Mouse (Mus musculus) neural tube, embryonic 12.5 days (tissue): ENCODE results near the gene Rgs7. TPM values are rescaled to one million over a fixed set of nuclear protein-coding genes. Genes with fewer than 3 reads are reported as not detected.

Experiments
- ATAC-seq: fragments of 200-750 bp; cut with Nextera tagmentation; 2 replicates; pipeline ENCODE4 v1.8.0; 2017; ENCODE audit warnings: low read depth, mild to moderate bottlenecking, moderate TSS enrichment, moderate library complexity; ENCODE audit not compliant: low FRiP score
- H3K27ac ChIP-seq: fragments of 300-500 bp; sonication (generic); 2 replicates; pipeline ENCODE4 v1.5.1; 2016
- H3K27me3 ChIP-seq: fragments of 300-500 bp; sonication (generic); replicated peaks from 2 replicates; pipeline ENCODE4 v1.6.1; 2016; ENCODE audit warnings: mild to moderate bottlenecking
- H3K36me3 ChIP-seq: fragments of 300-500 bp; sonication (generic); 2 replicates; pipeline ENCODE4 v1.6.1; 2016; ENCODE audit warnings: mild to moderate bottlenecking
- H3K4me1 ChIP-seq: fragments of 300-500 bp; sonication (generic); 2 replicates; pipeline ENCODE4 v1.6.1; 2016
- H3K4me2 ChIP-seq: fragments of 300-500 bp; sonication (generic); replicated peaks from 2 replicates; pipeline ENCODE4 v1.6.1; 2016; ENCODE audit warnings: mild to moderate bottlenecking
- H3K4me3 ChIP-seq: fragments of 300-500 bp; sonication (generic); 2 replicates; pipeline ENCODE4 v1.5.1; 2016
- H3K9ac ChIP-seq: fragments of 300-500 bp; sonication (generic); 2 replicates; pipeline ENCODE4 v1.6.1; 2016; ENCODE audit warnings: mild to moderate bottlenecking
- H3K9me3 ChIP-seq: fragments of 300-500 bp; sonication (generic); 2 replicates; pipeline ENCODE4 v1.6.1; 2016; ENCODE audit warnings: mild to moderate bottlenecking
- WGBS: fragments of 180-500 bp; shearing (Covaris S2); methylation state at CpG from one replicate; pipeline ENCODE4 v1.1.7; 2016; 5-methylcytosine and 5-hydroxymethylcytosine counted together
- polyA plus RNA-seq: library from polyadenylated mRNA; unstranded; fragments of >200 nt; fragmentation: Nextera tagmentation; extraction: Ambion mirVana; gene quantifications from 2 replicates; pipeline ENCODE4 v1.2.1, GENCODE M21; 2016

Rgs7 gene
- polyA plus RNA-seq, 1 experiment from 2014 or later = 16.9 TPM

DNA sequence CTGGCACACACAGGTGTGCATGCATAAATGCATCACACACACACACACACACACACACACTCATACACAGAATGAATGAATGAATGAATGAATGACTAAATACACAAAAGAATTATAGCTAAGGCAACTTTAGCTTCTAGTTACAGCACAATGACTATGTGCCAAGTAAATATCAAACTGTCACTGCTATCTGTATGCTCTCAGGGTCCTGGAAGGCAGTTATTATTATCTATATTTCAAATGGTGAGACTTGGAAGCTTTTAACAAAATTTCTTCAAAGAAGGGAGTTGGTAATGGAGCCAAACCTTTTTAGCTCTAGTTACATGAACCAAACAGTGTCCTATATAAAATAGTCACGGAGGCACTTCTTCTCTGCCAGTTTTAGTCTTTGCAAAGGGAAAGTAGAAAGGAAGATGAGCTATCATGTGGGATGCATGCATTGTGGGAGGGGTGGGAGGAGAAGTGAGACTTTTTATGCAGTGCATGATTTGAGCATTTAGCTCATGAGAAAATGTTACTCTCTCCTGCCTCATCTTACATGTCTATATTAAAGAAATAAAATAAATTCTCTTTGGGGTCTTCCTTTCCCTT is 383.9 kb downstream of the Rgs7 start:
- H3K4me1 ChIP-seq = no peaks in the 10 kb centered on the region
- H3K4me2 ChIP-seq = no peak overlapping the region
- H3K36me3 ChIP-seq = no peaks in the 10 kb centered on the region
- no peak overlapping the region for H3K4me3 ChIP-seq
- H3K27ac ChIP-seq = no peak overlapping the region
- no peak for ATAC-seq
- H3K9me3 ChIP-seq = no peaks in the 10 kb centered on the region
- 93% methylated on average over 1 of the region's 1 CpGs for WGBS
- H3K27me3 ChIP-seq = no peaks in the 10 kb centered on the region
- no peak overlapping the region for H3K9ac ChIP-seq

GRCm38 (mm10) chr1:175106315-175106714 is 386.0 kb downstream of the Rgs7 start:
- H3K4me3 ChIP-seq = no peak overlapping the region
- no peaks in the 10 kb centered on the region for H3K4me1 ChIP-seq
- H3K9me3 ChIP-seq = no peaks in the 10 kb centered on the region
- no peaks in the 10 kb centered on the region for H3K27me3 ChIP-seq
- H3K36me3 ChIP-seq = no peaks in the 10 kb centered on the region
- H3K4me2 ChIP-seq = no peak overlapping the region
- no peak overlapping the region for H3K27ac ChIP-seq
- WGBS = 43% methylated on average over 1 of the region's 1 CpGs
- no peak overlapping the region for H3K9ac ChIP-seq
- ATAC-seq = no peak

- ATAC-seq = no peak
- no peaks in the 10 kb centered on the region for H3K4me1 ChIP-seq
- 83% methylated on average over 5 of the region's 5 CpGs for WGBS
- no peaks in the 10 kb centered on the region for H3K36me3 ChIP-seq
- no peak overlapping the region for H3K4me2 ChIP-seq
- no peak overlapping the region for H3K9ac ChIP-seq
- no peaks in the 10 kb centered on the region for H3K9me3 ChIP-seq
- no peaks in the 10 kb centered on the region for H3K27me3 ChIP-seq
- H3K4me3 ChIP-seq = no peak overlapping the region
- H3K27ac ChIP-seq = no peak overlapping the region
These were observed 386.9 kb downstream of the Rgs7 start for GRCm38 (mm10) chr1:175105426-175105825.

DNA sequence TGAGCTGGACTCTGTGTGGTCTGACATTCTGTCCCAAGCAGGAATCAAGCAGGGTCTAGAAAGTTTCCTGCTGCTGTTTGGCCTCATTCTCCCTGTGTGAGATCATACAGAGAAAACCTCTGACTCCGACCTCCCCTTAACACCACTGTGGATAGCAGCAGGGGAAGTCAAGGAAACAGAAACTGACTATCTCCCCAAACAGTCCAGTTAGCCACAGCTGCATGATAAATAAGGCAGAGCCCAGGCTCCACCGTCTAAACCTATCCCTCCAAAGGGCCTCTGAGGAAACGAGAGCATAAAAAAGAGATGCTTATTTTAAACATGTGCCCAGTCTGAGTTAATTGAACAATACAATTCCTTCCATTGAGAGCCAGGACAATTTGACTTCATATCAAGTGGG is 395.3 kb downstream of the Rgs7 start:
- no peak overlapping the region for H3K27ac ChIP-seq
- ATAC-seq = no peak
- H3K27me3 ChIP-seq = no peaks in the 10 kb centered on the region
- WGBS = 69% methylated on average over 3 of the region's 3 CpGs
- H3K4me3 ChIP-seq = no peak overlapping the region
- no peaks in the 10 kb centered on the region for H3K36me3 ChIP-seq
- no peak overlapping the region for H3K4me2 ChIP-seq
- H3K9ac ChIP-seq = no peak overlapping the region
- H3K4me1 ChIP-seq = no peaks in the 10 kb centered on the region
- no peaks in the 10 kb centered on the region for H3K9me3 ChIP-seq

- Histone ChIP-seq H3K27me3 (no peaks in the 10 kb centered on the region), H3K4me1 (no peaks in the 10 kb centered on the region), H3K27ac (no peak overlapping the region), H3K4me2 (no peak overlapping the region), H3K9me3 (no peaks in the 10 kb centered on the region), H3K9ac (no peak overlapping the region), H3K36me3 (no peaks in the 10 kb centered on the region), H3K4me3 (no peak overlapping the region)
- 95% methylated on average over 1 of the region's 1 CpGs for WGBS
- ATAC-seq = no peak
These were observed 410.2 kb downstream of the Rgs7 start for GRCm38 (mm10) chr1:175082104-175082503.

DNA sequence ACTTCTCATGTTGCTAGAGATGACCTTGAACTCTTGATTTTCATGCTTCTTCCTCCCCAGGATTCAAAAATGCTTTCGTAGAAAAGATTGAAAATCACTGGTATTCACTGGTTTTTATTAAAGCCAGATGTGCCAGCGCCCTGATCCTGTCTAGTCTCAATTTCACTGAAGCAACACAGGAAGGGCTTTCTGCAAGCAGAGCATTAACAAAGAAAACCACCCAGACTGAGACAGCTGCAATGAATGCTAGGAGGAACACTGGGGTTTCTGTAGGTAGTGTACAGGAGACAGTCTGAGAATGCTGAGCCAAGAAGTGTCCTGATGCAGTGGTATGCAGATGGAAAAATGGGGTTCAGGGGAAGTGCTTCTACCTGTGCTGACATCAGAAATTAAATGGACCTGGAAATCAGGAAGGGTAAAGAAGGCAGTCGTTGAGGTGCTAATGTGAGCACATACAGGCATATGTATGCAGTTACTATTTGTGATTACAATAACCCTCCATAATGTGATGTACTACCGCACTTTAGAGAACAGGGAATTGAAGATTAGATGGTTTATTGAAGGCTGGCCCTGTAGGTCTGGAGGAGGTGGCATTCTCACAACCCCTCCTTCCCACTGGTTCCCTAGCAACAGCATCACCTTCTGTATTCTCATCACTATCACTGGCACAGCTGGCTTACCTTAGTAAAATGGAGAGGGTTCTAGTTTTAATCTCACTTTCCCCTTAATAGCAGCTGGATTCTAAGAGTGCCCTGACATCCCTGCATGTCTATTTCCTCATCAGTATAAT is 412.3 kb downstream of the Rgs7 start:
- H3K36me3 ChIP-seq = no peaks in the 10 kb centered on the region
- ATAC-seq = no peak
- H3K27me3 ChIP-seq = no peaks in the 10 kb centered on the region
- no peaks in the 10 kb centered on the region for H3K9me3 ChIP-seq
- no peak overlapping the region for H3K4me3 ChIP-seq
- 75% methylated on average over 4 of the region's 4 CpGs for WGBS
- no peak overlapping the region for H3K4me2 ChIP-seq
- H3K4me1 ChIP-seq = no peaks in the 10 kb centered on the region
- H3K27ac ChIP-seq = no peak overlapping the region
- no peak overlapping the region for H3K9ac ChIP-seq

DNA sequence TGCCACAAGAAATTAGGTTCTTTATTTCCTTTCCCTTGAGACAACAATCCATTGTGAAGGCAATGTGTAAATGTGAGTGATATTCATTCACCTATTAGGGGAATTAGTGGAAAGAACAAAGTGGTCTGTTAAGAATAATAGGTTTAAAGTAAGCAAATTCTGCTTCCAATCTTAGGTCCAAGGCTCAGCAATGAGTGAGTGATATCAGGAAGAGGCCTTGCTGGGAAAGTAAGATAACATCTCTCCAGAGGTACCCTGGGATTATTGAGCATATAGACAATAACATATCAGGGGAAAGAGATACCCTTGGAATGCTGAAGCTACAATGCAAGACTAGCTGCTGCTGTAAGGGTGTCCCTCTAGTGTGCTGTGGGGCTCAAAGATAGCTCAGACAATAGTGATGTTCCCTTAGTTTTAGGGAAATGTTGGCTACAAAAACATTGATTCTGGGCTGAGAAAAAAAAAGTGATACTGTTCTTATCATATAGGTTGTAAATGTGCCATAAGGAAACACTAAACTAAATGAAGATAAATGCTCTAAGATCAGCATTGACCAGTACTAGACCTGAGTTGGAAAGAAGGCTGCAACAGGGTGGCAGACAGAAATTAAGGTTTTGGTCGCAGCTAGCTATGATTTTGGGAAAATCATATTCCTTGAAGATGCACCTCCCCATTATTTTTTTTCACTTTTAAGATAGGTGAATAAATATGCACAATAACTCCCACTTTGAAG is 418.6 kb downstream of the Rgs7 start:
- no peak for ATAC-seq
- Histone ChIP-seq H3K27ac (no peak overlapping the region), H3K4me1 (no peaks in the 10 kb centered on the region), H3K9me3 (no peaks in the 10 kb centered on the region), H3K36me3 (no peaks in the 10 kb centered on the region), H3K27me3 (no peaks in the 10 kb centered on the region), H3K4me3 (no peak overlapping the region), H3K4me2 (no peak overlapping the region), H3K9ac (no peak overlapping the region)
- 94% methylated on average over 1 of the region's 1 CpGs for whole genome bisulfite sequencing

GRCm38 (mm10) chr1:175069758-175070290 is 422.5 kb downstream of the Rgs7 start:
- Histone ChIP-seq H3K9me3 (no peaks in the 10 kb centered on the region), H3K4me1 (no peaks in the 10 kb centered on the region), H3K27ac (no peak overlapping the region), H3K4me2 (no peak overlapping the region), H3K4me3 (no peak overlapping the region), H3K27me3 (no peaks in the 10 kb centered on the region), H3K9ac (no peak overlapping the region), H3K36me3 (no peaks in the 10 kb centered on the region)
- ATAC-seq = no peak
- 92% methylated on average over 4 of the region's 4 CpGs for WGBS

DNA sequence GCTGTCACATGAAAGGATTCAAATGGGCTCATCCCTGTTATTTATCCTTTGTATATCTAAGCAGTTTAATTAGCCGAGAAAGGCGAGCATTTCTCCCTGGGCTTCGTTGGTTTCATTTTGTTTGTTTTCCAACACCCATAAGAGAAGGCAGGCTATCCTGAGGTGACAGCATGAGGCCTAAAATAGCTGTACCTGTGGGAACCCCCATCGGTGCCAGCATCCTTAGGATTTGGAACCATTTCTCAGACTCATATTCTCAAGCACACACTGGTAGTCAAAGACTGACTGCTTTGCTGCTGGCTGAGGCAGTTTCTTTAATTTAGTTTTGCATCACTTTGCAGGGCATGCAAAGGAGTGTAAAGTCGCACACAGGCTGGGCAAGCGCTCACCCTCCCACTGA is 443.2 kb downstream of the Rgs7 start:
- H3K4me2 ChIP-seq = no peak overlapping the region
- no peak overlapping the region for H3K9ac ChIP-seq
- no peaks in the 10 kb centered on the region for H3K27me3 ChIP-seq
- H3K4me1 ChIP-seq = no peaks in the 10 kb centered on the region
- no peaks in the 10 kb centered on the region for H3K9me3 ChIP-seq
- ATAC-seq = no peak
- no peak overlapping the region for H3K27ac ChIP-seq
- no peak overlapping the region for H3K4me3 ChIP-seq
- H3K36me3 ChIP-seq = no peaks in the 10 kb centered on the region
- WGBS = 89% methylated on average over 6 of the region's 6 CpGs

- no peak overlapping the region for H3K27ac ChIP-seq
- 71% methylated on average over 4 of the region's 4 CpGs for WGBS
- ATAC-seq = no peak
- no peak overlapping the region for H3K4me3 ChIP-seq
- no peaks in the 10 kb centered on the region for H3K9me3 ChIP-seq
- H3K4me2 ChIP-seq = no peak overlapping the region
- H3K4me1 ChIP-seq = no peaks in the 10 kb centered on the region; the same call in 1 of the 2 replicates
- H3K36me3 ChIP-seq = no peaks in the 10 kb centered on the region
- no peaks in the 10 kb centered on the region for H3K27me3 ChIP-seq
- no peak overlapping the region for H3K9ac ChIP-seq
These were observed 451.0 kb downstream of the Rgs7 start for GRCm38 (mm10) chr1:175041167-175041817.

GRCm38 (mm10) chr1:175040038-175040437 is 452.3 kb downstream of the Rgs7 start:
- H3K9me3 ChIP-seq = no peaks in the 10 kb centered on the region
- H3K9ac ChIP-seq = no peak overlapping the region
- 91% methylated on average over 4 of the region's 4 CpGs for WGBS
- no peak overlapping the region for H3K27ac ChIP-seq
- H3K36me3 ChIP-seq = no peaks in the 10 kb centered on the region
- no peak overlapping the region for H3K4me2 ChIP-seq
- H3K4me1 ChIP-seq = no peaks in the 10 kb centered on the region; the same call in 1 of the 2 replicates
- H3K4me3 ChIP-seq = no peak overlapping the region
- H3K27me3 ChIP-seq = no peaks in the 10 kb centered on the region
- no peak for ATAC-seq

DNA sequence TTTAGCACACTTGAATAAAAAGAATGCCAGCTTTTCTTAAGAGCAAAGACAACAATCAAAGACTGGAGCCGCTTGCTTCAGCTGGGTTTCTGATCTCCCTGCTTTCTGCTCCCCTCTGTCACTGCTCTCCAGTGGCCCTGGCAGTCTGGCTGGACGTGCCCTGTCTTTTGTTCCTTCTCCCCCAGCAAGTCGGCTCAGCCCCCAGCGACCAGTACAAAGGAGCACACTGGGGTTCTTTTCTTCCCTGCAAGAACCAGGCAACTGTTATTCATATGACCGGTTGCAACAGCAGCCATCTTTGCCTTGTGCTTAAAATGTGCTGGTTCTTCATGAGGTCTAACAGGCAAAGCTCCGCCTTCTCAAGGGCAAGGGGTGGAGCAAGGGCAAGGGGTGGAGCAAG is 452.7 kb downstream of the Rgs7 start:
- 28% methylated on average over 6 of the region's 6 CpGs for WGBS
- no peak overlapping the region for H3K27ac ChIP-seq
- no peak overlapping the region for H3K4me2 ChIP-seq
- no peak overlapping the region for H3K9ac ChIP-seq
- H3K4me3 ChIP-seq = no peak overlapping the region
- H3K36me3 ChIP-seq = no peaks in the 10 kb centered on the region
- no peaks in the 10 kb centered on the region for H3K27me3 ChIP-seq
- no peaks in the 10 kb centered on the region; the same call in 1 of the 2 replicates for H3K4me1 ChIP-seq
- 0 out of 2 replicates have a peak, but pooled peaks have one; percentile 53 for ATAC-seq
- no peaks in the 10 kb centered on the region for H3K9me3 ChIP-seq
